Mouse (Mus musculus): ENCODE results near the gene Fzd5. TPM values are rescaled to one million over a fixed set of nuclear protein-coding genes. Genes with fewer than 3 reads are reported as not detected.
A peak's percentile ranks its signal among the peaks of the same experiment; 100 is the strongest.

The Fzd5 gene
- total and polyA plus RNA-seq, 3 experiments, result 3.1 to 23.2 (median 8.6) TPM

GRCm38 (mm10) chr1:64744616-64745015 is 7.1 kb upstream of the Fzd5 start:
- ATAC-seq (ENCODE audit: extremely low read depth, insufficient number of reproducible peaks, low FRiP score, poor library complexity, severe bottlenecking) (no peak), DNase-seq (ENCODE audit: low spot score) (no peak)
- peaks cover 9% of the 10 kb centered on the region; the same call in 1 of the 2 replicates for H3K4me1 ChIP-seq (ENCODE audit: insufficient read depth, low read depth, low read length)
- no peak overlapping the region for H3K4me3 ChIP-seq (ENCODE audit: low read depth, low read length)
- TF ChIP-seq GATA2 (IDR thresholded peaks at IDR 0.05; ENCODE audit: borderline replicate concordance, low read depth, low read length), result no peak
- no peak for TF ChIP-seq POLR2AphosphoS5 (IDR thresholded peaks at IDR 0.05; ENCODE audit: insufficient replicate concordance, low read depth, low read length)
- no peak for TF ChIP-seq CTCF (IDR thresholded peaks at IDR 0.05; ENCODE audit: low read depth, low read length)
- TF ChIP-seq GATA1 (IDR thresholded peaks at IDR 0.05; ENCODE audit: borderline replicate concordance, low read length), result no peak
- TF ChIP-seq TAL1 (conservative IDR thresholded peaks at IDR 0.05; ENCODE audit: low read depth, low read length), result no peak
- H3K36me3 ChIP-seq (replicated peaks), result no peaks in the 10 kb centered on the region
- peaks cover 32% of the 10 kb centered on the region for H3K27me3 ChIP-seq (ENCODE audit: insufficient read depth, low read length)
- no peaks in the 10 kb centered on the region for H3K9me3 ChIP-seq (replicated peaks)

- no peaks in the 10 kb centered on the region for H3K9me3 ChIP-seq (replicated peaks)
- TF ChIP-seq GATA2 (IDR thresholded peaks at IDR 0.05; ENCODE audit: borderline replicate concordance, low read depth, low read length) (no peak), POLR2AphosphoS5 (IDR thresholded peaks at IDR 0.05; ENCODE audit: insufficient replicate concordance, low read depth, low read length) (no peak), TAL1 (conservative IDR thresholded peaks at IDR 0.05; ENCODE audit: low read depth, low read length) (no peak), CTCF (IDR thresholded peaks at IDR 0.05; ENCODE audit: low read depth, low read length) (no peak), GATA1 (IDR thresholded peaks at IDR 0.05; ENCODE audit: borderline replicate concordance, low read length) (no peak)
- no peaks in the 10 kb centered on the region for H3K36me3 ChIP-seq (replicated peaks)
- no peak overlapping the region for H3K4me3 ChIP-seq (ENCODE audit: low read depth, low read length)
- H3K4me1 ChIP-seq (ENCODE audit: insufficient read depth, low read depth, low read length), result peaks cover 25% of the 10 kb centered on the region
- no peak for ATAC-seq (ENCODE audit: extremely low read depth, insufficient number of reproducible peaks, low FRiP score, poor library complexity, severe bottlenecking)
- peaks cover 14% of the 10 kb centered on the region for H3K27me3 ChIP-seq (ENCODE audit: insufficient read depth, low read length)
- DNase-seq (ENCODE audit: low spot score), result no peak
These were observed 5.3 kb upstream of the Fzd5 start for GRCm38 (mm10) chr1:64742741-64743408.

GRCm38 (mm10) chr1:64738661-64739082 is 1.1 kb upstream of the Fzd5 start:
- H3K4me3 ChIP-seq (ENCODE audit: low read depth, low read length), result peak overlapping the region; percentile 90
- peak; percentile 51 for ATAC-seq (ENCODE audit: extremely low read depth, insufficient number of reproducible peaks, low FRiP score, poor library complexity, severe bottlenecking)
- no peaks in the 10 kb centered on the region for H3K9me3 ChIP-seq (replicated peaks)
- DNase-seq (ENCODE audit: low spot score), result peak; percentile 75
- no peaks in the 10 kb centered on the region for H3K27me3 ChIP-seq (ENCODE audit: insufficient read depth, low read length)
- H3K36me3 ChIP-seq (replicated peaks), result peaks cover 19% of the 10 kb centered on the region
- TF ChIP-seq GATA1 (IDR thresholded peaks at IDR 0.05; ENCODE audit: borderline replicate concordance, low read length), result no peak
- peaks cover 58% of the 10 kb centered on the region for H3K4me1 ChIP-seq (ENCODE audit: insufficient read depth, low read depth, low read length)

- ATAC-seq (ENCODE audit: extremely low read depth, insufficient number of reproducible peaks, low FRiP score, poor library complexity, severe bottlenecking), result peak; percentile 0; the same call in 1 of the 2 replicates
- peak overlapping the region; percentile 90 for H3K4me3 ChIP-seq (ENCODE audit: low read depth, low read length)
- no peak for TF ChIP-seq GATA2 (IDR thresholded peaks at IDR 0.05; ENCODE audit: borderline replicate concordance, low read depth, low read length)
- no peak for TF ChIP-seq GATA1 (IDR thresholded peaks at IDR 0.05; ENCODE audit: borderline replicate concordance, low read length)
- TF ChIP-seq TAL1 (conservative IDR thresholded peaks at IDR 0.05; ENCODE audit: low read depth, low read length), result no peak
- no peak for TF ChIP-seq CTCF (IDR thresholded peaks at IDR 0.05; ENCODE audit: low read depth, low read length)
- H3K36me3 ChIP-seq (replicated peaks), result peaks cover 19% of the 10 kb centered on the region
- H3K27me3 ChIP-seq (ENCODE audit: insufficient read depth, low read length), result no peaks in the 10 kb centered on the region
- no peaks in the 10 kb centered on the region for H3K9me3 ChIP-seq (replicated peaks)
- H3K4me1 ChIP-seq (ENCODE audit: insufficient read depth, low read depth, low read length), result peaks cover 62% of the 10 kb centered on the region
- peak; percentile 23 for DNase-seq (ENCODE audit: low spot score)
These were observed 617 bp upstream of the Fzd5 start for GRCm38 (mm10) chr1:64738180-64738555.

GRCm38 (mm10) chr1:64736681-64737501 is 660 bp downstream of the Fzd5 start:
- peak; percentile 58 for DNase-seq (ENCODE audit: low spot score)
- Histone ChIP-seq H3K4me3 (ENCODE audit: low read depth, low read length) (peak overlapping the region; percentile 90), H3K27me3 (ENCODE audit: insufficient read depth, low read length) (no peaks in the 10 kb centered on the region), H3K9me3 (replicated peaks) (no peaks in the 10 kb centered on the region), H3K36me3 (replicated peaks) (peaks cover 26% of the 10 kb centered on the region), H3K4me1 (ENCODE audit: insufficient read depth, low read depth, low read length) (peaks cover 69% of the 10 kb centered on the region)
- TF ChIP-seq GATA2 (IDR thresholded peaks at IDR 0.05; ENCODE audit: borderline replicate concordance, low read depth, low read length) (no peak), POLR2AphosphoS5 (IDR thresholded peaks at IDR 0.05; ENCODE audit: insufficient replicate concordance, low read depth, low read length) (no peak), GATA1 (IDR thresholded peaks at IDR 0.05; ENCODE audit: borderline replicate concordance, low read length) (no peak), CTCF (IDR thresholded peaks at IDR 0.05; ENCODE audit: low read depth, low read length) (no peak), TAL1 (conservative IDR thresholded peaks at IDR 0.05; ENCODE audit: low read depth, low read length) (no peak)
- no peak for ATAC-seq (ENCODE audit: extremely low read depth, insufficient number of reproducible peaks, low FRiP score, poor library complexity, severe bottlenecking)
